Mouse (Mus musculus) heart, embryonic 16.5 days (tissue): ENCODE measurements around the gene Tpst1. TPM values are rescaled to one million over a fixed set of nuclear protein-coding genes. Genes with fewer than 3 reads are reported as not detected.

Source experiments
- ATAC-seq: fragments of 200-750 bp; cut with Nextera tagmentation; replicated peaks from 2 replicates; pipeline ENCODE4 v1.8.0; 2017; ENCODE audit warnings: moderate number of reproducible peaks; ENCODE audit not compliant: insufficient read depth, low FRiP score; ENCODE audit errors: extremely low read depth
- H3K27ac ChIP-seq: fragments of 300-500 bp; sonication (generic); 2 replicates; pipeline ENCODE4 v1.5.1; 2014; ENCODE audit warnings: mild to moderate bottlenecking, low read length, control low read depth, moderate library complexity
- H3K27me3 ChIP-seq: fragments of 300-500 bp; sonication (generic); 2 replicates; pipeline ENCODE4 v1.6.1; 2014; ENCODE audit warnings: low read length, mixed read lengths; ENCODE audit not compliant: control insufficient read depth, insufficient read depth
- H3K36me3 ChIP-seq: fragments of 300-500 bp; sonication (generic); 2 replicates; pipeline ENCODE4 v1.6.1; 2014; ENCODE audit not compliant: control insufficient read depth, insufficient read depth
- H3K4me1 ChIP-seq: fragments of 300-500 bp; sonication (generic); 2 replicates; pipeline ENCODE4 v1.6.1; 2014; ENCODE audit warnings: low read length, mixed read lengths; ENCODE audit not compliant: control insufficient read depth, insufficient read depth
- H3K4me2 ChIP-seq: fragments of 300-500 bp; sonication (generic); 2 replicates; pipeline ENCODE4 v1.6.1; 2014; ENCODE audit warnings: low read depth, mild to moderate bottlenecking, control low read depth, low read length
- H3K4me3 ChIP-seq: fragments of 300-500 bp; sonication (generic); 2 replicates; pipeline ENCODE4 v1.5.1; 2014; ENCODE audit warnings: mild to moderate bottlenecking, control low read depth, low read length
- H3K9ac ChIP-seq: fragments of 300-500 bp; sonication (generic); 2 replicates; pipeline ENCODE4 v1.6.1; 2014; ENCODE audit warnings: low read length, control low read depth
- H3K9me3 ChIP-seq: fragments of 300-500 bp; sonication (generic); replicated peaks from 2 replicates; pipeline ENCODE4 v1.6.1; 2016; ENCODE audit warnings: low read length; ENCODE audit not compliant: control insufficient read depth
- WGBS: fragments of 180-500 bp; shearing (Covaris S2); extraction: QIAGEN DNeasy Blood & Tissue Kit; methylation state at CpG from one replicate; pipeline ENCODE4 v1.1.7; 2014; 5-methylcytosine and 5-hydroxymethylcytosine counted together
- polyA plus RNA-seq: library from polyadenylated mRNA; unstranded; fragments of >200 nt; fragmentation: Nextera tagmentation; extraction: Ambion mirVana; gene quantifications from 2 replicates; pipeline ENCODE4 v1.2.1, GENCODE M21; 2015

Tpst1 gene
- polyA plus RNA-seq, 1 experiment from 2014 or later = 26.5 TPM

DNA sequence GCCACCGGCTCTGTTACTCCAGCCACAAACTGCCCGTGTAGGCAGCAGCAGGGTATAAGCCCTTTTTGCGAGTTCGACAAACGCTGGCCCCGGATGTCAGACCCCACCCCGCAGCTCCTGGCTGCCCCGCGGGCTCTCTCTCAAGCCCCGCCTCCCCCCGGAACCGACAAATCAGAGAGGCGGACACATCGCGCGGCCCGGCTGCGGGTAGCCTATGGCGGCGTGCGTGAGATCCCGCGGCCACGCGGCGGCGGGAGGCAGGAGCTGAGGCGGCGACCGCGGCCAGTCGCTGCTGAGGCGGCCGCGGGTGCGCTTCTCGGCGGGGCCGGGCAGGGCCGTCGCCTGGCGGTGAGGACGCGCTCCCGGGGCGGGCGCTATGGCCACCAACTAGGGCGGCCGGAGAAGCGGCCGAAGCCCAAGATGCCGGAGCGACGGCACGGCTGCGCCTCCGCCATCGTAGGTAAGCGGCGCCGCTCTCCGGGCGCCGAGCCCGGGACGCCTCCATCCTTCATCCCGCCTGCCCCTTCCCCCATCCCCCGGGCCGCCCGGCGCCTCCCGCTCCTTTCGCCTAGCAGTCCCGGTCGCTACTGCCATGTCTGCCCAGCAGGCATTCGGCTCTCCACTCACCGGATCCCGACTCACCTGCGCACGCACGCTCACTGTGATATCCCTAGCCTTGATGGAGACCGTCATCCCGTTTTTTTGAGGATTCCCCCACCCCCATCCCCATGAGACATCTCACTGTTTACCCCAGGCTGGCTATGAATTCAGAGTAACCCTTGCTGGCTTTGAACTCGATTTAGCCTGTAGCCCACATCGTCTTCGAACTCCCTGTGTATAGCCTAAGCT is 6.3 kb downstream of the Tpst1 start:
- peak overlapping the region; percentile 96 for H3K4me2 ChIP-seq
- H3K4me1 ChIP-seq = peaks cover 11% of the 10 kb centered on the region
- H3K36me3 ChIP-seq = peaks cover 6% of the 10 kb centered on the region
- 2% methylated on average over 82 of the region's 86 CpGs for WGBS
- peak overlapping the region; percentile 80 for H3K4me3 ChIP-seq
- peak; percentile 96 for ATAC-seq
- H3K9me3 ChIP-seq = peaks cover 7% of the 10 kb centered on the region
- peak overlapping the region; percentile 84 for H3K9ac ChIP-seq
- peak overlapping the region; percentile 30; the same call in 1 of the 2 replicates for H3K27ac ChIP-seq
- peaks cover 6% of the 10 kb centered on the region for H3K27me3 ChIP-seq

DNA sequence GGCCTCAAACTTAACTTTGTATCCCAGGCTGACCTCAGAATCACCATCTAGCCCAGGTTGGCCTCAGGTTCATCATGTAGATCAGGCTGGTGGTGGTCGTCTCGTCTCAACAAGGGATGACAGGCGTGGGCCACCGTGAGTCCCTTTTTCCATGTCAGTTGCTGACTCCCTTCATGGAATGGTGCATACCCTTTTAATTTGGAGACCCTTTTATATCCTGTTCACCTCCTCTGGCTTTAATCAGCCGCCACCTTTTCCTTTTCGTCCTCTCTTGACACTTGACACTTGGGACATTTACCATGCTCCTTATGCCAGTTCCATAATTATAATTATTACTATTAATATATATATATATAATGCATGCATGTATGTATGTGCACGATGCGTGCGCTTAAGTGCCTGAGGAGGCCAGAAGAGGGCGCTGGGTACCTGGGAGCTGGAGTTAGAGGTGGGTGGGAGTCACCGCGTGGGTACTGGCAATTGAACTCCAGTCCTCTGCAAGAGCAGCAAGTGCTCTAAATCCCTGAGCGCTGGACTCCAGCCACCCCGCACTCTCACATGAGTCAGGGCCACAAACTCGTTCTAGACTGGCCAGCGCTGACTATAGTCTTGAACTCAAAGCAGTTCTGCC is 7.0 kb downstream of the Tpst1 start:
- Histone ChIP-seq H3K27me3 (peaks cover 6% of the 10 kb centered on the region), H3K9ac (peak overlapping the region; percentile 84)

DNA sequence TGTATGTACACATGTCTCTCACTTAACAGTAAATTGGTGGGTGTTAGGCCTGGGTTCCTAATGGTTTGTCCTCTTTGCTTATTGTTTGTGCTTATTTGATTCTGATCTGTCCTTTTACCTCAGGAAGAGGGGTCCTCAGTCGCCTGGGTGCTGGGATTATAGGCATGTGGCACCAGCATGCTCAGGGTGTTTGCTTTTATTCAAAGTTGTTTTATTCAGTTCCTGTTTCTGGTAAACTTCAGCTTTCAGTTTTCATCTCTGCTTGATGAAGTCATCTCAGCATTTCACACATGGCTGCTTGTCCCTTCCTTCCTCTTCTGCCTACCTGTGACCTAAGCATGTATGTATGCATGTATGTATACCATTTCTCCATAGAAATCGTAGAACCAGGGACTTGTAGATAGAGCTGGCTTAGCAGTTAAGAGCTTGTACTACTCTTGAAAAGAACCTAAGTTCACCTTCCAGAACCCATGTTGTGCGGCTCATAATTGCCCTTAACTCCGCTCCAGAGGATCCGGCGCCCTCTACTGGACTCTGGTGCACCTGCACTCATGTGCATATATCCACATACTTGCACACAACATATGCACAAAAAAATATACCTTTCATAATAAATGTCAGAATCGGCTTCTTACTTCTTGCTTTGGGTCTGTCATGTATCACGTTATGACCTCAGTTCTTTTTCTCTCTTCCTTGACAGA is 8.2 kb downstream of the Tpst1 start:
- no peak overlapping the region for H3K9ac ChIP-seq
- no peak overlapping the region for H3K27ac ChIP-seq
- H3K36me3 ChIP-seq = peaks cover 6% of the 10 kb centered on the region
- peaks cover 2% of the 10 kb centered on the region for H3K27me3 ChIP-seq
- no peak overlapping the region for H3K4me3 ChIP-seq
- H3K9me3 ChIP-seq = peaks cover 9% of the 10 kb centered on the region
- peaks cover 11% of the 10 kb centered on the region for H3K4me1 ChIP-seq
- no peak for ATAC-seq
- H3K4me2 ChIP-seq = no peak overlapping the region
- 97% methylated on average over 8 of the region's 8 CpGs for WGBS

More for the DNA sequence above, 7.0 kb downstream of the Tpst1 start:
- no peak for ATAC-seq
- H3K27ac ChIP-seq = no peak overlapping the region
- peak overlapping the region; percentile 80 for H3K4me3 ChIP-seq
- H3K9me3 ChIP-seq = peaks cover 7% of the 10 kb centered on the region
- peaks cover 6% of the 10 kb centered on the region for H3K36me3 ChIP-seq
- H3K4me1 ChIP-seq = peaks cover 11% of the 10 kb centered on the region
- 76% methylated on average over 16 of the region's 16 CpGs for WGBS
- peak overlapping the region; percentile 96 for H3K4me2 ChIP-seq

- Histone ChIP-seq H3K27ac (no peak overlapping the region), H3K4me3 (no peak overlapping the region), H3K4me1 (peaks cover 11% of the 10 kb centered on the region), H3K36me3 (peaks cover 6% of the 10 kb centered on the region), H3K9me3 (peaks cover 9% of the 10 kb centered on the region), H3K9ac (no peak overlapping the region), H3K4me2 (no peak overlapping the region), H3K27me3 (peaks cover 2% of the 10 kb centered on the region)
- WGBS = 65% methylated on average over 4 of the region's 4 CpGs
- ATAC-seq = no peak
Observed at GRCm38 (mm10) chr5:130082431-130082830, 9.3 kb downstream of the Tpst1 start.

DNA sequence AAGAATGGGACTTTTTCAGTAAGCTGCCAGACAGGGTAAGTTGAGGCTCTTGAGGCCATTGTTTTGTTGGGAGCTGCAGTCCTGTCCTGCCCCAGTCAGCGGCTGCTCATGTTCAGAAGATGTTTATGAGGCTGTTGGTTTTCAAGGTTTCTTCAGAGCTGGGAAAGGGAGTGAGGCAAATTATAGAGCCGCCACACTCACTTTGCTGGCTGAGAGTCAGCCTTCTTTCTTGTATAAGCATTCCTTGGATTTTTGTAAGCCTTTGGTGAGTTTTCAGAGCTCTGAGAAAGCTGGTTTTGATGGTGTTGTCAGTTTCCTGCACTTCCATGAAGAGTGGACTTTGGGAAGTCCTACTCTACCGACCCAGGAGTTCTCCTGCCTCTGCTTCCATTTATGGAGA is 11.1 kb downstream of the Tpst1 start:
- Histone ChIP-seq H3K27me3 (no peaks in the 10 kb centered on the region), H3K9ac (no peak overlapping the region), H3K36me3 (peaks cover 6% of the 10 kb centered on the region), H3K4me2 (no peak overlapping the region), H3K4me1 (peaks cover 6% of the 10 kb centered on the region), H3K27ac (no peak overlapping the region), H3K9me3 (peaks cover 9% of the 10 kb centered on the region), H3K4me3 (no peak overlapping the region)
- WGBS = 63% methylated on average over 3 of the region's 3 CpGs
- ATAC-seq = no peak

DNA sequence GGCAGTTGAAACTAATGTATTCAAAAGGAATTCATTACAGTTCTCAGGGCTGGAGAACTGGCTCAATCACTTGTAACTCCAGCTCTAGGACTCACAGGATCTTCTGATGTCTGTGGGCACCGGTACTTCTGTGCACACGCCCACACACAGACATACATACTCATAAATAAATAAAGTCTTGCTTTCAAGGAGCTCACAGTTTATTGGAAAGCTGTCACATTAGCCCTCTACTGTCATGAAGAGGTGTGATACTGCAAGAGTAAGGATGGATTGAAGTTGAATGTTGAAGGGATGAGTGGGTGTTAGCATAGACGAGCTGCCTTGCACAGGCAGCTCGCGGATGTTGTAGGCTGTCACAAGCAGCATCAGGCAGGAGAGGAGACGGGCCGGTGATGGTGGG is 14.9 kb downstream of the Tpst1 start:
- Histone ChIP-seq H3K4me3 (no peak overlapping the region), H3K9me3 (0 out of 2 replicates have a peak, but pooled peaks cover 2% of the 10 kb centered on the region), H3K4me2 (no peak overlapping the region), H3K4me1 (no peaks in the 10 kb centered on the region), H3K27ac (no peak overlapping the region), H3K9ac (no peak overlapping the region), H3K36me3 (no peaks in the 10 kb centered on the region), H3K27me3 (no peaks in the 10 kb centered on the region)
- no peak for ATAC-seq
- WGBS = 84% methylated on average over 7 of the region's 7 CpGs

GRCm38 (mm10) chr5:130088612-130089011 is 15.5 kb downstream of the Tpst1 start:
- Histone ChIP-seq H3K9ac (no peak overlapping the region), H3K27me3 (no peaks in the 10 kb centered on the region), H3K36me3 (no peaks in the 10 kb centered on the region), H3K9me3 (0 out of 2 replicates have a peak, but pooled peaks cover 2% of the 10 kb centered on the region), H3K4me1 (no peaks in the 10 kb centered on the region), H3K27ac (no peak overlapping the region), H3K4me3 (no peak overlapping the region), H3K4me2 (no peak overlapping the region)
- no peak for ATAC-seq
- 90% methylated on average over 4 of the region's 4 CpGs for WGBS

- H3K4me3 ChIP-seq = no peak overlapping the region
- H3K9me3 ChIP-seq = 0 out of 2 replicates have a peak, but pooled peaks cover 2% of the 10 kb centered on the region
- H3K4me1 ChIP-seq = no peaks in the 10 kb centered on the region
- H3K27me3 ChIP-seq = no peaks in the 10 kb centered on the region
- no peak overlapping the region for H3K4me2 ChIP-seq
- H3K9ac ChIP-seq = no peak overlapping the region
- ATAC-seq = no peak
- H3K36me3 ChIP-seq = no peaks in the 10 kb centered on the region
- no peak overlapping the region for H3K27ac ChIP-seq
- 68% methylated on average over 7 of the region's 7 CpGs for WGBS
Observed at GRCm38 (mm10) chr5:130089177-130089576, 16.1 kb downstream of the Tpst1 start.
